Mouse (Mus musculus) stomach, embryonic 15.5 days (tissue): ENCODE data around the gene Spam1. TPM values are rescaled to one million over a fixed set of nuclear protein-coding genes. Genes with fewer than 3 reads are reported as not detected.

ENCODE experiments used
- ATAC-seq: fragments of 200-750 bp; cut with Nextera tagmentation; 2 replicates; pipeline ENCODE4 v1.8.0; 2017; ENCODE audit warnings: low read depth, moderate number of reproducible peaks, moderate TSS enrichment; ENCODE audit not compliant: insufficient read depth, low FRiP score
- H3K27ac ChIP-seq: fragments of 300-500 bp; sonication (generic); 2 replicates; pipeline ENCODE4 v1.5.1; 2015; ENCODE audit warnings: mild to moderate bottlenecking, inconsistent platforms
- H3K27me3 ChIP-seq: fragments of 300-500 bp; sonication (generic); replicated peaks from 2 replicates; pipeline ENCODE4 v1.6.1; 2015; ENCODE audit warnings: inconsistent platforms
- H3K36me3 ChIP-seq: fragments of 300-500 bp; sonication (generic); 2 replicates; pipeline ENCODE4 v1.6.1; 2015; ENCODE audit warnings: inconsistent platforms
- H3K4me1 ChIP-seq: fragments of 300-500 bp; sonication (generic); 2 replicates; pipeline ENCODE4 v1.6.1; 2015; ENCODE audit warnings: inconsistent platforms
- H3K4me2 ChIP-seq: fragments of 300-500 bp; sonication (generic); 2 replicates; pipeline ENCODE4 v1.6.1; 2015; ENCODE audit warnings: mild to moderate bottlenecking, inconsistent platforms
- H3K4me3 ChIP-seq: fragments of 300-500 bp; sonication (generic); replicated peaks from 2 replicates; pipeline ENCODE4 v1.5.1; 2015; ENCODE audit warnings: inconsistent platforms
- H3K9ac ChIP-seq: fragments of 300-500 bp; sonication (generic); 2 replicates; pipeline ENCODE4 v1.6.1; 2015; ENCODE audit warnings: inconsistent platforms
- H3K9me3 ChIP-seq: fragments of 300-500 bp; sonication (generic); 2 replicates; pipeline ENCODE4 v1.6.1; 2016; ENCODE audit warnings: inconsistent platforms
- WGBS: fragments of 180-500 bp; shearing (Covaris S2); methylation state at CpG from one replicate; pipeline ENCODE4 v1.1.7; 2015; 5-methylcytosine and 5-hydroxymethylcytosine counted together
- polyA plus RNA-seq: library from polyadenylated mRNA; unstranded; fragments of >200 nt; fragmentation: Nextera tagmentation; extraction: Ambion mirVana; gene quantifications from 2 replicates; pipeline ENCODE4 v1.2.1, GENCODE M21; 2015

The Spam1 gene
- polyA plus RNA-seq: not detected in 2 replicates

GRCm38 (mm10) chr6:24790888-24791287 is at the start of gene Spam1:
Gene Spam1 (plus strand): TSS chr6:24791188.
- Histone ChIP-seq H3K27ac (no peak within 1 kb of the TSS), H3K9ac (no peak within 1 kb of the TSS), H3K4me1 (no peaks in the 10 kb centered on the region), H3K9me3 (no peaks in the 10 kb centered on the region), H3K4me2 (no peak within 1 kb of the TSS), H3K4me3 (no peak within 1 kb of the TSS), H3K27me3 (no peaks in the 10 kb centered on the region), H3K36me3 (no peaks in the 10 kb centered on the region)
- ATAC-seq: no peak

GRCm38 (mm10) chr6:24748029-24748428 is 43.0 kb upstream of the Spam1 start, which contains the start of gene Hyal4:
Gene Hyal4 (plus strand): TSS chr6:24748329.
- 70% methylated on average over 4 of the region's 4 CpGs for WGBS

DNA sequence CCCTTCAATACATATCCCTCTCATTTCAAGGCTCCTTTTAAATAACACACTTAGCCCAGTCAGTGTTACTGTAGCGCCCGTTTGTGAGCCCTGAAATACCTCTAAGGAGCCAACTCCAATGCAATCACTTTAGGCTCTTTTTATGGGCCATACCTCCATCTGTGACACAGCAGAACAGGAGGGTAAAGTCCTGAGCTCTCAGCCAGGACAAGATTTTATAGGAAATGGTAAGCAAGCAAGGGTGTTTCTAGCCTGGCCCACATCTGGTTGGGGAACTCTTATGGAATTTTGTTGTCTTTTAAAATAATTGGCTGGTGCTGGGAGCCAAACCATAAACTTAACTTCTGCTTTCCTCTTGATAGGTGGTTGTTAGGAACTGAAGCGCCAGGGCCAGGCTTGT is 31.7 kb upstream of the Spam1 start:
- H3K4me3 ChIP-seq: no peak overlapping the region
- WGBS: 85% methylated on average over 3 of the region's 3 CpGs
- no peaks in the 10 kb centered on the region for H3K27me3 ChIP-seq
- no peak for ATAC-seq
- H3K4me2 ChIP-seq: no peak overlapping the region
- no peaks in the 10 kb centered on the region for H3K4me1 ChIP-seq
- H3K9me3 ChIP-seq: no peaks in the 10 kb centered on the region
- H3K9ac ChIP-seq: no peak overlapping the region
- H3K36me3 ChIP-seq: no peaks in the 10 kb centered on the region
- no peak overlapping the region for H3K27ac ChIP-seq

More at GRCm38 (mm10) chr6:24748029-24748428, 43.0 kb upstream of the Spam1 start, which contains the start of gene Hyal4:
- H3K27me3 ChIP-seq: no peaks in the 10 kb centered on the region
- H3K4me3 ChIP-seq: no peak within 1 kb of the TSS
- no peak within 1 kb of the TSS for H3K9ac ChIP-seq
- no peak for ATAC-seq
- H3K36me3 ChIP-seq: no peaks in the 10 kb centered on the region
- H3K9me3 ChIP-seq: no peaks in the 10 kb centered on the region
- H3K4me2 ChIP-seq: no peak within 1 kb of the TSS
- H3K27ac ChIP-seq: no peak within 1 kb of the TSS
- H3K4me1 ChIP-seq: no peaks in the 10 kb centered on the region

DNA sequence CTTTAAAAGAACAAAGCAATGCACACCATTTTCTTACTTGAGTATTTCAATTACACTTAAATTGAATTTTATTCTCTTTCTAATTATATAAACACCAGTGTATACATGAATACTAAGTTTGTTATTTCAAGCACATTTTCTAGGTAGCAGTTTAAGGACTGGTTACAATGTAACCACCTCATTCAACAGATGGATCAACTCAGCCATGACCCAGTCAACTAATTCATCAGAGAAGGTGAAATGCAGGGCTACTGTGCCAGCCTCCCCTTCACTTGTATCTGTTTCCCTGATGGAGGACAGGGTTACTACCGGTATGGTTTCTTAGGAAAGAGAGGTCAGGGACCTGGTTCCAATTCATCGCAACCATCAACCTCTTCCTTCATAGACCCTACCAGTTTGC is 24.7 kb upstream of the Spam1 start:
- Histone ChIP-seq H3K36me3 (no peaks in the 10 kb centered on the region), H3K4me2 (no peak overlapping the region), H3K27me3 (no peaks in the 10 kb centered on the region), H3K9ac (no peak overlapping the region), H3K27ac (no peak overlapping the region), H3K9me3 (no peaks in the 10 kb centered on the region), H3K4me1 (no peaks in the 10 kb centered on the region), H3K4me3 (no peak overlapping the region)
- WGBS: 71% methylated on average over 2 of the region's 2 CpGs
- ATAC-seq: no peak

DNA sequence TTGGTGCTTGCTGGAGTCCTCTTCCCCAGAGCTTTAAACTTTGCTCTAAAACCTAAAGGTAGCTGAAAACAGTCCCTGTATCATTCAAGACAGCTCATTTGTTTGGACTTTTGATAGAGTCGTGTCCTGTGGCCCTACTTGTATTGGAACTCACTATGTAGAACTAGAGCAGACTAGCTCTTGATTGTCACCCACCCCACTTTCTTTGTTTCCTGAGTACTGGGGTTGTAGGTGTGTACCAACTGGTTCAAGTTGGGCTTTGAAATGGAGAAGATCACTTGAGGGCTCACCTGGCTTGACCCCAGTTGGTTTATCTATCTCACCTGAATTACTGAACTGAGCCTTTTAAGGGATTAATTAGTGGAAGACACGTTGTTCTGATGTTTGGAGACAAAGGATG is 11.8 kb upstream of the Spam1 start:
- Histone ChIP-seq H3K9ac (no peak overlapping the region), H3K9me3 (no peaks in the 10 kb centered on the region), H3K27ac (no peak overlapping the region), H3K4me3 (no peak overlapping the region), H3K27me3 (no peaks in the 10 kb centered on the region), H3K4me2 (no peak overlapping the region), H3K36me3 (no peaks in the 10 kb centered on the region), H3K4me1 (no peaks in the 10 kb centered on the region)
- WGBS: 51% methylated on average over 2 of the region's 2 CpGs
- ATAC-seq: no peak

GRCm38 (mm10) chr6:24822070-24822469 is 31.1 kb downstream of the Spam1 start:
- H3K9ac ChIP-seq: no peak overlapping the region
- no peak overlapping the region for H3K4me2 ChIP-seq
- H3K9me3 ChIP-seq: no peaks in the 10 kb centered on the region
- H3K36me3 ChIP-seq: no peaks in the 10 kb centered on the region
- no peaks in the 10 kb centered on the region for H3K4me1 ChIP-seq
- H3K4me3 ChIP-seq: no peak overlapping the region
- WGBS: 21% methylated on average over 2 of the region's 2 CpGs
- no peaks in the 10 kb centered on the region for H3K27me3 ChIP-seq
- no peak overlapping the region for H3K27ac ChIP-seq
- no peak for ATAC-seq

Other genes starting within 250 kb of the Spam1 start
- gene Lmod2, start 193.4 kb upstream of the Spam1 start, polyA plus RNA-seq: 0.19 TPM in 2 replicates
- 70.3 and 73.1 TPM in 2 replicates for gene Wasl, start 126.2 kb upstream of the Spam1 start, polyA plus RNA-seq
- gene Hyal6, start 57.9 kb upstream of the Spam1 start, polyA plus RNA-seq: not detected in 2 replicates
- not detected in 2 replicates for gene Hyal4, start 42.9 kb upstream of the Spam1 start, polyA plus RNA-seq
- gene Hyal5, start 66.8 kb downstream of the Spam1 start, polyA plus RNA-seq: 0.30 and 0.52 TPM in 2 replicates
- 1.9 TPM in 2 replicates for gene Tmem229a, start 165.1 kb downstream of the Spam1 start, polyA plus RNA-seq